Mouse (Mus musculus) embryonic facial prominence, embryonic 11.5 days (tissue): Measurements from ENCODE around the gene Ptchd3. TPM values are rescaled to one million over a fixed set of nuclear protein-coding genes. Genes with fewer than 3 reads are reported as not detected.
A peak's percentile ranks its signal among the peaks of the same experiment; 100 is the strongest.

Source experiments
- ATAC-seq: fragments of 200-750 bp; cut with Nextera tagmentation; replicated peaks from 2 replicates; pipeline ENCODE4 v1.8.0; 2017; ENCODE audit warnings: low read depth; ENCODE audit not compliant: insufficient number of reproducible peaks, low FRiP score, low TSS enrichment
- DNase-seq: peaks from one replicate; pipeline ENCODE4 v3.0.0-alpha.2; 2015; ENCODE audit warnings: low spot score
- H3K27ac ChIP-seq: fragments of 300-500 bp; sonication (generic); replicated peaks from 2 replicates; pipeline ENCODE4 v1.5.1; 2014; ENCODE audit warnings: mild to moderate bottlenecking, low read depth, low read length, control low read depth
- H3K27me3 ChIP-seq: fragments of 300-500 bp; sonication (generic); 2 replicates; pipeline ENCODE4 v1.6.1; 2014; ENCODE audit warnings: mild to moderate bottlenecking, low read length, moderate library complexity, mixed read lengths; ENCODE audit not compliant: control insufficient read depth, insufficient read depth
- H3K36me3 ChIP-seq: fragments of 300-500 bp; sonication (generic); replicated peaks from 2 replicates; pipeline ENCODE4 v1.6.1; 2014; ENCODE audit warnings: low read depth, mild to moderate bottlenecking, low read length, moderate library complexity, mixed read lengths; ENCODE audit not compliant: control insufficient read depth, insufficient read depth
- H3K4me1 ChIP-seq: fragments of 300-500 bp; sonication (generic); 2 replicates; pipeline ENCODE4 v1.6.1; 2014; ENCODE audit warnings: low read length, mixed read lengths; ENCODE audit not compliant: control insufficient read depth, insufficient read depth
- H3K4me2 ChIP-seq: fragments of 300-500 bp; sonication (generic); 2 replicates; pipeline ENCODE4 v1.6.1; 2014; ENCODE audit warnings: low read depth, mild to moderate bottlenecking, control low read depth, low read length, moderate library complexity
- H3K4me3 ChIP-seq: fragments of 300-500 bp; sonication (generic); 2 replicates; pipeline ENCODE4 v1.5.1; 2014; ENCODE audit warnings: low read depth, low read length, control low read depth
- H3K9ac ChIP-seq: fragments of 300-500 bp; sonication (generic); replicated peaks from 2 replicates; pipeline ENCODE4 v1.6.1; 2014; ENCODE audit warnings: mild to moderate bottlenecking, control low read depth, low read length
- H3K9me3 ChIP-seq: fragments of 300-500 bp; sonication (generic); replicated peaks from 2 replicates; pipeline ENCODE4 v1.6.1; 2016; ENCODE audit warnings: mild to moderate bottlenecking, low read length, inconsistent platforms, mixed read lengths; ENCODE audit not compliant: control insufficient read depth
- WGBS: fragments of 180-500 bp; shearing (Covaris S2); extraction: QIAGEN DNeasy Blood & Tissue Kit; methylation state at CpG from one replicate; pipeline ENCODE4 v1.1.7; 2014; 5-methylcytosine and 5-hydroxymethylcytosine counted together
- polyA plus RNA-seq: library from polyadenylated mRNA; unstranded; fragments of >200 nt; fragmentation: Nextera tagmentation; extraction: Ambion mirVana; gene quantifications from 2 replicates; pipeline ENCODE4 v1.2.1, GENCODE M21; 2014

Gene Ptchd3
- polyA plus RNA-seq, 1 experiment from 2014 or later, result not detected

GRCm38 (mm10) chr11:121808866-121809265 lies 21.2 kb upstream of the Ptchd3 start:
- DNase-seq (no peak), ATAC-seq (no peak)
- 50% methylated on average over 1 of the region's 1 CpGs for WGBS
- Histone ChIP-seq H3K4me2 (no peak overlapping the region), H3K9me3 (no peaks in the 10 kb centered on the region), H3K9ac (no peak overlapping the region), H3K36me3 (no peaks in the 10 kb centered on the region), H3K4me1 (no peaks in the 10 kb centered on the region), H3K27ac (no peak overlapping the region), H3K4me3 (no peak overlapping the region), H3K27me3 (no peaks in the 10 kb centered on the region)

GRCm38 (mm10) chr11:121845923-121846322 lies 15.9 kb downstream of the Ptchd3 start:
- ATAC-seq, result no peak

DNA sequence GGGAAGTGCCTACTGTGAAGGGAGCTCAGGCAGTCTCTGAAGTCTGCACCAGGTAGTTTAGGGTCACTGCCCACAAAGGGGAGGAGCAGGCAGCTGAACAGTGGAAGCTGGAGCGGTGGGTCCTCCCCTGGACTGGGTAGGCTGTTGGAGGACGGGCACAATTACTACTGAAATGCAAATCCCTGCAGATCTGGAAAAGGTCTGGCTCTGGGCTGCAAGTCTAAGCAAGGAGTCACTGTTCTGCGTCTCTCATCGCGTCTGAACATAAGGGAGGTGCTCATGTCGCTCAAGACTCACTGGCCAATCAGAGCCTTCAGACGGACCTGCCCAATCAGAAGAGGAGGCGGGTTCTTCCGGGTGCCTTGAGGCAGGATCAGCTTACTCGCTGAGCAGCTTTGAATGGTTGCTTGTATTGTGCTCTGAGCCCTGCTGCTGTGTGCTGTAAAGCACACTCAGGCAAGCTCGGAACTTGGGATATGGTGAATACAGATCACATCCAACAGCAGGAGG lies 17.8 kb downstream of the Ptchd3 start:
- DNase-seq (peak; percentile 93), ATAC-seq (peak; percentile 100)
- H3K4me1 ChIP-seq, result no peaks in the 10 kb centered on the region
- no peaks in the 10 kb centered on the region for H3K27me3 ChIP-seq
- no peak overlapping the region; the same call in 1 of the 2 replicates for H3K27ac ChIP-seq
- H3K4me2 ChIP-seq, result peak overlapping the region; percentile 22
- H3K36me3 ChIP-seq, result no peaks in the 10 kb centered on the region
- H3K9ac ChIP-seq, result peak overlapping the region; percentile 57
- WGBS, result under 1% methylated on average over 11 of the region's 11 CpGs
- no peaks in the 10 kb centered on the region for H3K9me3 ChIP-seq
- H3K4me3 ChIP-seq, result peak overlapping the region; percentile 27

More at GRCm38 (mm10) chr11:121845923-121846322, 15.9 kb downstream of the Ptchd3 start:
- 43% methylated on average over 2 of the region's 2 CpGs for WGBS
- Histone ChIP-seq H3K9ac (no peak overlapping the region), H3K36me3 (no peaks in the 10 kb centered on the region), H3K9me3 (no peaks in the 10 kb centered on the region), H3K27me3 (no peaks in the 10 kb centered on the region), H3K4me3 (no peak overlapping the region), H3K4me1 (no peaks in the 10 kb centered on the region), H3K27ac (no peak overlapping the region), H3K4me2 (no peak overlapping the region)
- DNase-seq, result peak; percentile 7

Other genes with a start within 250 kb of the Ptchd3 start
- gene B3gntl1, start 157.1 kb upstream of the Ptchd3 start, polyA plus RNA-seq, result 5.1 and 6.6 TPM in 2 replicates
- gene Metrnl, start 128.7 kb upstream of the Ptchd3 start, polyA plus RNA-seq, result 7.3 and 10.1 TPM in 2 replicates